Mouse (Mus musculus): ENCODE results near the gene Iqcf3. TPM values are rescaled to one million over a fixed set of nuclear protein-coding genes. Genes with fewer than 3 reads are reported as not detected.
"Not testable (repeated sequence)": the region's sequence is repeated elsewhere in the genome, so short reads cannot be mapped to it uniquely, and the experiment has no call there.

Gene Iqcf3
- polyA plus RNA-seq, 1 experiment from 2014 or later, result not detected

GRCm38 (mm10) chr9:106519433-106519832, 42.0 kb downstream of the Iqcf3 start:
- no peak overlapping the region for H3K4me2 ChIP-seq (ENCODE audit: low read depth, low read length)
- no peak overlapping the region for H3K27ac ChIP-seq (ENCODE audit: low read length)
- H3K4me3 ChIP-seq (ENCODE audit: low read length), result no peak overlapping the region
- H3K9me3 ChIP-seq (ENCODE audit: control insufficient read depth, low read length), result no peaks in the 10 kb centered on the region
- H3K4me1 ChIP-seq (replicated peaks; ENCODE audit: control insufficient read depth, insufficient read depth, low read length), result no peaks in the 10 kb centered on the region
- H3K9ac ChIP-seq (ENCODE audit: low read length), result no peak overlapping the region
- no peaks in the 10 kb centered on the region for H3K36me3 ChIP-seq (ENCODE audit: control insufficient read depth, insufficient read depth, low read length)
- H3K27me3 ChIP-seq (ENCODE audit: control insufficient read depth, insufficient read depth, low read depth, low read length), result no peaks in the 10 kb centered on the region
- WGBS, result 45% methylated on average over 2 of the region's 2 CpGs
- ATAC-seq (ENCODE audit: low read depth), result peak; percentile 59; the same call in 1 of the 2 replicates

- H3K4me1 ChIP-seq (replicated peaks; ENCODE audit: control insufficient read depth, insufficient read depth, low read length), result peaks cover 8% of the 10 kb centered on the region
- no peaks in the 10 kb centered on the region for H3K36me3 ChIP-seq (ENCODE audit: control insufficient read depth, insufficient read depth, low read length)
- no peak within 1 kb of the TSS for H3K9ac ChIP-seq (ENCODE audit: low read length)
- no peak within 1 kb of the TSS for H3K4me2 ChIP-seq (ENCODE audit: low read depth, low read length)
- no peaks in the 10 kb centered on the region for H3K9me3 ChIP-seq (ENCODE audit: control insufficient read depth, low read length)
- H3K27me3 ChIP-seq (ENCODE audit: control insufficient read depth, insufficient read depth, low read depth, low read length), result no peaks in the 10 kb centered on the region
- H3K4me3 ChIP-seq (ENCODE audit: low read length), result no peak within 1 kb of the TSS
- no peak for ATAC-seq (ENCODE audit: low read depth)
- 84% methylated on average over 4 of the region's 4 CpGs for WGBS
- H3K27ac ChIP-seq (ENCODE audit: low read length), result no peak within 1 kb of the TSS
These were observed 47.2 kb downstream of the Iqcf3 start, which contains the start of gene Iqcf5 for GRCm38 (mm10) chr9:106514273-106514672. Iqcf5 (plus strand) TSS chr9:106514573.

GRCm38 (mm10) chr9:106513566-106513965, 47.9 kb downstream of the Iqcf3 start:
- Histone ChIP-seq H3K4me3 (ENCODE audit: low read length) (no peak overlapping the region), H3K9ac (ENCODE audit: low read length) (no peak overlapping the region), H3K4me1 (replicated peaks; ENCODE audit: control insufficient read depth, insufficient read depth, low read length) (peaks cover 8% of the 10 kb centered on the region), H3K36me3 (ENCODE audit: control insufficient read depth, insufficient read depth, low read length) (no peaks in the 10 kb centered on the region), H3K27ac (ENCODE audit: low read length) (no peak overlapping the region), H3K27me3 (ENCODE audit: control insufficient read depth, insufficient read depth, low read depth, low read length) (no peaks in the 10 kb centered on the region), H3K4me2 (ENCODE audit: low read depth, low read length) (no peak overlapping the region), H3K9me3 (ENCODE audit: control insufficient read depth, low read length) (no peaks in the 10 kb centered on the region)
- WGBS, result 78% methylated on average over 6 of the region's 6 CpGs
- no peak for ATAC-seq (ENCODE audit: low read depth)

GRCm38 (mm10) chr9:106512729-106513450, 48.5 kb downstream of the Iqcf3 start:
- no peaks in the 10 kb centered on the region for H3K9me3 ChIP-seq (ENCODE audit: control insufficient read depth, low read length)
- no peak overlapping the region for H3K4me2 ChIP-seq (ENCODE audit: low read depth, low read length)
- H3K27me3 ChIP-seq (ENCODE audit: control insufficient read depth, insufficient read depth, low read depth, low read length), result no peaks in the 10 kb centered on the region
- ATAC-seq (ENCODE audit: low read depth), result peak; percentile 54
- H3K27ac ChIP-seq (ENCODE audit: low read length), result no peak overlapping the region
- H3K36me3 ChIP-seq (ENCODE audit: control insufficient read depth, insufficient read depth, low read length), result no peaks in the 10 kb centered on the region
- 35% methylated on average over 13 of the region's 13 CpGs for WGBS
- H3K4me1 ChIP-seq (replicated peaks; ENCODE audit: control insufficient read depth, insufficient read depth, low read length), result peaks cover 8% of the 10 kb centered on the region
- no peak overlapping the region for H3K4me3 ChIP-seq (ENCODE audit: low read length)
- no peak overlapping the region for H3K9ac ChIP-seq (ENCODE audit: low read length)

GRCm38 (mm10) chr9:106509356-106509755, 52.1 kb downstream of the Iqcf3 start:
- peaks cover 8% of the 10 kb centered on the region for H3K4me1 ChIP-seq (replicated peaks; ENCODE audit: control insufficient read depth, insufficient read depth, low read length)
- no peak overlapping the region for H3K27ac ChIP-seq (ENCODE audit: low read length)
- H3K9ac ChIP-seq (ENCODE audit: low read length), result no peak overlapping the region
- H3K36me3 ChIP-seq (ENCODE audit: control insufficient read depth, insufficient read depth, low read length), result no peaks in the 10 kb centered on the region
- no peaks in the 10 kb centered on the region for H3K9me3 ChIP-seq (ENCODE audit: control insufficient read depth, low read length)
- WGBS, result 80% methylated on average over 10 of the region's 10 CpGs
- H3K27me3 ChIP-seq (ENCODE audit: control insufficient read depth, insufficient read depth, low read depth, low read length), result no peaks in the 10 kb centered on the region
- no peak overlapping the region for H3K4me2 ChIP-seq (ENCODE audit: low read depth, low read length)
- no peak for ATAC-seq (ENCODE audit: low read depth)
- H3K4me3 ChIP-seq (ENCODE audit: low read length), result no peak overlapping the region

GRCm38 (mm10) chr9:106504246-106504645, 57.2 kb downstream of the Iqcf3 start:
- Histone ChIP-seq H3K9ac (ENCODE audit: low read length) (no peak overlapping the region), H3K4me2 (ENCODE audit: low read depth, low read length) (no peak overlapping the region), H3K9me3 (ENCODE audit: control insufficient read depth, low read length) (no peaks in the 10 kb centered on the region), H3K27me3 (ENCODE audit: control insufficient read depth, insufficient read depth, low read depth, low read length) (no peaks in the 10 kb centered on the region), H3K4me3 (ENCODE audit: low read length) (no peak overlapping the region), H3K27ac (ENCODE audit: low read length) (no peak overlapping the region), H3K4me1 (replicated peaks; ENCODE audit: control insufficient read depth, insufficient read depth, low read length) (no peaks in the 10 kb centered on the region), H3K36me3 (ENCODE audit: control insufficient read depth, insufficient read depth, low read length) (no peaks in the 10 kb centered on the region)
- WGBS, result 67% methylated on average over 6 of the region's 6 CpGs
- no peak for ATAC-seq (ENCODE audit: low read depth)

- Histone ChIP-seq H3K27me3 (ENCODE audit: control insufficient read depth, insufficient read depth, low read depth, low read length) (no peaks in the 10 kb centered on the region), H3K4me2 (ENCODE audit: low read depth, low read length) (no peak overlapping the region), H3K4me1 (replicated peaks; ENCODE audit: control insufficient read depth, insufficient read depth, low read length) (no peaks in the 10 kb centered on the region), H3K9me3 (ENCODE audit: control insufficient read depth, low read length) (no peaks in the 10 kb centered on the region), H3K4me3 (ENCODE audit: low read length) (no peak overlapping the region), H3K9ac (ENCODE audit: low read length) (no peak overlapping the region), H3K27ac (ENCODE audit: low read length) (no peak overlapping the region), H3K36me3 (ENCODE audit: control insufficient read depth, insufficient read depth, low read length) (no peaks in the 10 kb centered on the region)
- WGBS, result 86% methylated on average over 22 of the region's 22 CpGs
- ATAC-seq (ENCODE audit: low read depth), result no peak
These were observed 59.6 kb downstream of the Iqcf3 start for GRCm38 (mm10) chr9:106501846-106502245.

GRCm38 (mm10) chr9:106499667-106500066, 61.8 kb downstream of the Iqcf3 start, which contains the start of gene Iqcf1:
Iqcf1 (plus strand) TSS chr9:106499967.
- Histone ChIP-seq H3K4me2 (ENCODE audit: low read depth, low read length) (no peak within 1 kb of the TSS), H3K27me3 (ENCODE audit: control insufficient read depth, insufficient read depth, low read depth, low read length) (no peaks in the 10 kb centered on the region), H3K36me3 (ENCODE audit: control insufficient read depth, insufficient read depth, low read length) (no peaks in the 10 kb centered on the region), H3K9ac (ENCODE audit: low read length) (no peak within 1 kb of the TSS), H3K9me3 (ENCODE audit: control insufficient read depth, low read length) (no peaks in the 10 kb centered on the region), H3K4me1 (replicated peaks; ENCODE audit: control insufficient read depth, insufficient read depth, low read length) (no peaks in the 10 kb centered on the region), H3K27ac (ENCODE audit: low read length) (no peak within 1 kb of the TSS), H3K4me3 (ENCODE audit: low read length) (no peak within 1 kb of the TSS)
- WGBS, result 84% methylated on average over 6 of the region's 6 CpGs
- ATAC-seq (ENCODE audit: low read depth), result no peak

- not testable (repeated sequence) for H3K4me1 ChIP-seq (replicated peaks; ENCODE audit: control insufficient read depth, insufficient read depth, low read length); ATAC-seq (ENCODE audit: low read depth); H3K9ac ChIP-seq (ENCODE audit: low read length); H3K27me3 ChIP-seq (ENCODE audit: control insufficient read depth, insufficient read depth, low read depth, low read length); H3K27ac ChIP-seq (ENCODE audit: low read length); H3K4me3 ChIP-seq (ENCODE audit: low read length); H3K4me2 ChIP-seq (ENCODE audit: low read depth, low read length); H3K9me3 ChIP-seq (ENCODE audit: control insufficient read depth, low read length)
- H3K36me3 ChIP-seq (ENCODE audit: control insufficient read depth, insufficient read depth, low read length), result peaks cover 13% of the 10 kb centered on the region
- WGBS, result 83% methylated on average over 6 of the region's 6 CpGs
These were observed 73.8 kb downstream of the Iqcf3 start for GRCm38 (mm10) chr9:106487602-106488001.
